Mouse (Mus musculus): ENCODE data around the gene Iars. TPM values are rescaled to one million over a fixed set of nuclear protein-coding genes. Genes with fewer than 3 reads are reported as not detected.

Iars gene
- total RNA-seq (2021), result 10 to 100 TPM; 68.0 to 72.7 TPM
- long read RNA-seq, experiment 1, full-length matches to known transcripts, result 24 of 41 reads
- long read RNA-seq, experiment 1, partial matches to known transcripts, result 10 of 41 reads
- long read RNA-seq, experiment 1, other reads (novel, unspliced or antisense), result 7 of 41 reads
- long read RNA-seq, experiment 2, full-length matches to known transcripts, result 14 of 26 reads
- long read RNA-seq, experiment 2, partial matches to known transcripts, result 8 of 26 reads
- long read RNA-seq, experiment 2, other reads (novel, unspliced or antisense), result 4 of 26 reads

GRCm38 (mm10) chr13:49681351-49682232 lies at the start of gene Iars:
Gene Iars (plus strand): TSS chr13:49682100.
- peak; percentile 99 to 100 for DNase-seq (ENCODE audit: low spot score in 2 of 2)
- intact Hi-C loops (cut with DNase I), result no loop called here

DNA sequence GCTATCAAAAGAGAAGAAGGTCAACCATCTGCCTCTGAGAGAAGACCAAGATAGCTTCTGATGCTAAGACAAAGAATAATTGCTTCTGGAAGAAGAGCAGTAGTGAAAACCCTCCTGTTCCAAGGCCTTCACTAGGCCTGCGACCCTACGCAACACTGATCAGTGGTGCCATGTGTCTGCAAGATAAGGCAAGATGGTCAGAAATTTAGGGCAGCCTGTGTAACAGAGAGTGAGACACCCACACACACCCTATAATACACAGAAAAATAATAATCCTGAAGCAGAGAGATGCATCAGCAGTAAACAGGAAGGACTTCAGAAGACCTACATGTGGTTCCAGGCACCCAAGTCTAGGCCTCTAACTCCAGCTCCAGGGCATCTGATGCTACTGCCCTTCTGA lies 41.9 kb upstream of the Iars start:
- intact Hi-C loops (cut with DNase I), result loop anchor here (10.0 kb wide), 1 partner anchor 315 kb away; the partner anchor contains the start of gene Fgd3
- DNase-seq (ENCODE audit: low spot score in 2 of 2), result no peak

DNA sequence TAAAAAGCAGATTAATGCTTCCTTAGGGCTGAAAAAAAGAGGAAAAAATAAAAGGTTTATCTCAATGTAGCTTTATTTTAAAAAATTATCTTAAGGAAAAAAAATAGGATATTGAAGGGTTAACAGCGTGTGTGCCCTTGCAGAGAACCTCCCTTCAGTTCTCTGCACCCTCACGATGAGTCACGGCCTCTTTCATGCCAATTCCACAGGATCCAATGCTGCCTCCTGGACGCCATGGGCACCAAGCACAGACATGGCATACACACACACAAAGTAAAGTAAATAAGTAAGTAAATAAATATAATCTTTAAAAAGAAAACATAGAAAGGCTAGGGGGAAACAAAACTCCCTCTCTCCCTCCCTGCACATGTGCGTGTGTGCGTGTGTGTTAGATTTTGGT lies 39.2 kb upstream of the Iars start:
- intact Hi-C loops (cut with DNase I), result loop anchor here (10.0 kb wide), 1 partner anchor 318 kb away; the partner anchor contains the start of gene Fgd3

DNA sequence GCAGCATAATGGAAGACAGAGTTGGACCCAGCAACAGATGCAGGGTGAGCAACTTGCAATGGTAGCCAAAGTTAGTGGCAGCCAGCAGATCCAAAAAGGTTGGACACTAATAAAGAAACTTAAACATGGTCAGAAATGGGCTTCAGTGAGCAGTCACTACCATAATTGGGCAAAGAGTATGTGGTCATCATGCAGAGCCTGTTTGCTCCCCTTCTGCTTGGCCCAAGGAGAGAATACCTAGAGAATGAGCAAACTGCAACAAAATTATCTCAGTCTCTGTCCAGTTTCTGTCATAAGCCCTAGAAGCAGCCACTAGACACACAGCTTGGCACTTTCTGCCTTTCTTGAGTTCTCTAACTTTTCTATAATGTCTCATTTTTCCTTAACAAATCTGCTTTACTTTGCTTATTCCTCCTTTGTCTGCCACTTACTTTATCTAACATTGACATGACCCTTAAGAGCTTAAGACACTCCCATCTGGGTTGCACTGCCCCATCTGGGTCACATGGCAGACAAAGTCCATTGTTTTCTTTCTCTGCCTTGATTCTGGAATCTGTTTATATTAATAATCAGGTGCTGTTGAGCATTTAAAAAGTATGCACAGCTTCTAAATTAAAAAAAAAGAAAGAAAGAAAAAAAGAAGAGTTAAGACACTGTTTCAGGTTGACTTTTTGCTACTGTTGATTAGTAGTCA lies 38.1 kb upstream of the Iars start:
- no peak for DNase-seq (ENCODE audit: low spot score in 2 of 2)
- intact Hi-C loops (cut with DNase I), result loop anchor here (2.0 to 10.0 kb wide), 2 partner anchors 193 to 319 kb away; partner anchors contain the start of gene Fgd3

More for the DNA sequence above, 39.2 kb upstream of the Iars start:
- DNase-seq (ENCODE audit: low spot score in 2 of 2), result no peak

- intact Hi-C loops (cut with DNase I), result loop anchor here (2.0 to 10.0 kb wide), 2 partner anchors 194 to 320 kb away; partner anchors contain the start of gene Fgd3
- peak; percentile 9 to 70 for DNase-seq (ENCODE audit: low spot score in 2 of 2)
These were observed 37.0 kb upstream of the Iars start for GRCm38 (mm10) chr13:49644731-49645529.

DNA sequence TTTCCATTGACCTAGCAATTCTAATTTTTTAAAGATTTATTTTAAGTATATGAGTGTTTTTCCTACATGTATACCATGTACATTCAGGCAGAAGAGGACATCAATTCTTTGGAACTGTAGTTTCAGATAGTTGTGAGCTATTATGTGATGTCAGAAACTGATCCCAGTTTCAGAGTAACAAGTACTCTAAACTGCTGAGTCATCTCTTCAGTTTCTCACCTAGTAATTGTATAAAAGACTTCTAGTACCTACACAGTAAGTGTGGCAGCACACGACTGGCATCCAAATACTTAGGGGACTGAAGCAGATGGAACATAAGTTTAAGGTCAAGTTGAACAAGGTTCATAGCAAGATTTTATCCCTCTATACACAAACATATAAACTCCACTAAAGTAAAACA lies 35.9 kb upstream of the Iars start:
- no peak for DNase-seq (ENCODE audit: low spot score in 2 of 2)
- intact Hi-C loops (cut with DNase I), result loop anchor here (10.0 kb wide), 1 partner anchor 321 kb away; the partner anchor contains the start of gene Fgd3

DNA sequence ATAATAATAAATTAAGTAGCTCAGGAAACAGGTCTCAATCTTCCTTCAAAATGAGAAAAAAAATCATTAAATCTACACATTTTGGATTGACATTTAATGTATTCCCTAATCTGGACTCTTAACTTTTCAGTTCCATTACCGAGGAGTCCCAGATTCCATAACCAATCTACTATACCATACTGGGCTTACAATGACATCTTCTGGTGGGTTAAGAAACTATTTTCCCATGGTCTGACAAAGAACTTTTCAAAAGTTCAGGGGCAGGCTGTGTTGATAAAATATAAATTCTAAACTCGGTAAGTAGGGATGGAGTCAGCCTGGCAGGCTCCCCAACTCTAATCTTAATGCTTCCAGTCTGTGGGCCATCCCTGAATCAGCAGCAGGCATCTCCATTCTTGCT lies 30.8 kb upstream of the Iars start:
- intact Hi-C loops (cut with DNase I), result no loop called here
- DNase-seq (ENCODE audit: low spot score in 2 of 2), result no peak

- intact Hi-C loops (cut with DNase I), result no loop called here
- no peak for DNase-seq (ENCODE audit: low spot score in 2 of 2)
These were observed 30.0 kb upstream of the Iars start for GRCm38 (mm10) chr13:49651781-49652351.

- DNase-seq (ENCODE audit: low spot score in 2 of 2), result peak; percentile 99 to 100
- intact Hi-C loops (cut with DNase I), result no loop called here
These were observed 29.3 kb upstream of the Iars start, which contains the start of the genes Cenpp and Nol8 for GRCm38 (mm10) chr13:49652481-49653179. Gene Cenpp (minus strand): TSS chr13:49652785. Gene Nol8 (plus strand): TSS chr13:49653078.

- intact Hi-C loops (cut with DNase I), result no loop called here
- DNase-seq (ENCODE audit: low spot score in 2 of 2), result no peak
These were observed 28.7 kb upstream of the Iars start for GRCm38 (mm10) chr13:49653180-49653541.

- intact Hi-C loops (cut with DNase I), result loop anchor here (10.0 kb wide), 1 partner anchor 47 kb away; no protein-coding TSS in a partner anchor
- DNase-seq (ENCODE audit: low spot score in 2 of 2), result no peak
These were observed 4.1 kb upstream of the Iars start for GRCm38 (mm10) chr13:49677793-49678192.

GRCm38 (mm10) chr13:49682233-49682846 lies 440 bp downstream of the Iars start:
- no peak for DNase-seq (ENCODE audit: low spot score in 2 of 2)
- intact Hi-C loops (cut with DNase I), result no loop called here

DNA sequence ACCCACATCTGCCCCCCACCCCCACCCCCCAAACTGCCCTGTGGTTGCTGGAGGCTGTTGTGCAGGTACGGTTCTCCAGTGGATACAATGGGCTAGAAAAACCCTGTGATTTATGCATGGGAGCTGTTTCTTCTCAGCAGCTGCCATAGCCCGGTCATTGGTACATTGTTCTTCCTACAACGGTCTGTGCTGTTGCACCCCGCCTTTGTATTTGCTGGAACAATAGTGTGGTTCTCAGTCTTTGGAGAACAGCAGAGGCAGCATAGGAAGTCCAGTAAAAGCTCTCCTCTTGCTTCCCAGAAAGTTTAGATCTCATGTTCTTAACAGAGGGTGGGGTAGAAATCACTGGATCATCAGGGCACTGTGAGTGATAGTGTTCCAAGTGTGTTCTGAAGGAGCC lies 2.4 kb downstream of the Iars start:
- intact Hi-C loops (cut with DNase I), result no loop called here
- no peak for DNase-seq (ENCODE audit: low spot score in 2 of 2)

GRCm38 (mm10) chr13:49691056-49691455 lies 9.2 kb downstream of the Iars start:
- intact Hi-C loops (cut with DNase I), result no loop called here
- DNase-seq (ENCODE audit: low spot score in 2 of 2), result no peak

DNA sequence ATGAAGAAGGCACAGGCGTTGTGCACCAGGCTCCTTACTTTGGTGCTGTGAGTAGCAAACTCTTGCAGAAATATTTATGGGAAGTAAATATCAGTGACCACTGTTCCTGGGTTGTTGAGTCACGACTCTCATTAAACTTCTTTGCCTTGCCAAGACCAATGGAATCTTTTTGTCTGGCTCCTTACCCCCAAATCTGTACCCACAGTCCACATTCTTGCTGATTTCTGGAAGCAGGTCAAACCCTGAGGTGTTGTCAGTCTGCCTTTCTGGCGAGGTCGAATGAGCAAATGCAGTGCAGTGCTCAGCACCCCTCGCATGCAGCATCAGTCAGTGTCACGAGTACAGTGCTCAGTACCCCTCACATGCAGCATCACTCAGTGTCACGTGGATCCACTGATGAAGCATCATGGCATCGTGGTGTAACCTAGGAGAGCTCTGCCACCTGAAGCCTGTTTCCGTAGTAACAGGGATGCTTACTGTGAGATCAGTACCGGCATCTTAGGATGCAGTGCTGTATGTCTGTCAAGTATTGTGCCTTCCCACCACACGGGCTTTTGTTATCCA lies 21.4 kb downstream of the Iars start:
- intact Hi-C loops (cut with DNase I), result no loop called here
- no peak for DNase-seq (ENCODE audit: low spot score in 2 of 2)

DNA sequence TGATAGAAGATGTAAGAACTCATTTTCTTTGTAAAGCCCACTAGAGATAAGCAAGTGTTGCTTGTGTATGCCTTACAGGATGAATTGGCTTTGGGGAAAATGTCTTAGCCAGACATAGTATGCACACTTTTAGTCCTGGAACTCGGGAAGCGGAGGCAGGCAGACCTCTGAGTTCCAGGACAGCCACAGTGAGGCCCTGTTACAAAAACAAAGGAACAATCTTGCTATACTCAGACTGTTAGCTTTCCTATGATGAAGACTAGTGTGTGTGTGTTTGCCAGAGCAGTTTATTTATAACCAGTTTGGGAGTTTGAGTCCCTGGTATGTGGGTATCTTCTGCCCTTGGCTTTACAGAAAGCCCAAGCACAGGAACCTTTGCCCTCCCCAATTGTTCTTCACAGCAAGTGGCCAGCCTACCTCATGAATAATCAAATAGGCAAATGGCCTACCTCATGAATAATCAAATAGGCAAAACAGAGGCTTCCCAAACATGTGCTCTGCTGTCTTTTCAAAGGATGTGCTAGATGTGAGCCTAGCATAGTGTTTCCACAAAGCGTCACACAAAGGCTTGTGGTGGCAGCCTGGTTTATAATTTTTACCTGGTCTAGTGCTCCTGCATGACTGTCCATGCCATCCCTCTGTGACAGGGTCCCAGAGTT lies 24.3 kb downstream of the Iars start:
- intact Hi-C loops (cut with DNase I), result no loop called here
- no peak for DNase-seq (ENCODE audit: low spot score in 2 of 2)

GRCm38 (mm10) chr13:49708311-49708710 lies 26.4 kb downstream of the Iars start:
- DNase-seq (ENCODE audit: low spot score in 2 of 2), result no peak
- intact Hi-C loops (cut with DNase I), result no loop called here

Measured in left cerebral cortex, postnatal 14 days (tissue).